Mouse (Mus musculus) thymus, postnatal 4 days (tissue): ENCODE measurements at regions not wholly inside any gene's neighbourhood (a gene's known extent, or its start where the extent isn't known, plus 50 kb on each side); places are given as distances from the start of the nearest gene placed in this dataset.
"Not testable (repeated sequence)": the region's sequence is repeated elsewhere in the genome, so short reads cannot be mapped to it uniquely, and the experiment has no call there.

ENCODE experiments used
- DNase-seq: peaks from one replicate; pipeline ENCODE4 v3.0.0; 2021

GRCm38 (mm10) chr10:19297669-19298068 lies 58.7 kb upstream of the Olig3 start:
- DNase-seq = peak; percentile 75

GRCm38 (mm10) chr10:19295388-19296013 lies 60.8 kb upstream of the Olig3 start:
- no peak for DNase-seq

GRCm38 (mm10) chr10:19291474-19291873 lies 64.9 kb upstream of the Olig3 start:
- DNase-seq = no peak

- not testable (repeated sequence) for DNase-seq
These were observed 65.3 kb upstream of the Olig3 start for GRCm38 (mm10) chr10:19291039-19291438.

- DNase-seq = no peak
These were observed 74.2 kb upstream of the Olig3 start for GRCm38 (mm10) chr10:19282166-19282565.

GRCm38 (mm10) chr10:19281021-19281420 lies 75.3 kb upstream of the Olig3 start:
- DNase-seq = no peak

GRCm38 (mm10) chr10:19278189-19278842 lies 78.0 kb upstream of the Olig3 start:
- no peak for DNase-seq

- no peak for DNase-seq
These were observed 79.1 kb upstream of the Olig3 start for GRCm38 (mm10) chr10:19277103-19277827.

GRCm38 (mm10) chr10:19274985-19275384 lies 81.3 kb upstream of the Olig3 start:
- no peak for DNase-seq

GRCm38 (mm10) chr10:19269418-19269817 lies 86.9 kb upstream of the Olig3 start:
- DNase-seq = no peak

- DNase-seq = peak; percentile 38
These were observed 88.3 kb upstream of the Olig3 start for GRCm38 (mm10) chr10:19268051-19268450.

GRCm38 (mm10) chr10:19240102-19240759 lies 116.1 kb upstream of the Olig3 start:
- peak; percentile 56 for DNase-seq

- no peak for DNase-seq
These were observed 140.1 kb upstream of the Olig3 start for GRCm38 (mm10) chr10:19216240-19216639.

- DNase-seq = no peak
These were observed 146.6 kb upstream of the Olig3 start for GRCm38 (mm10) chr10:19209751-19210150.

GRCm38 (mm10) chr10:19208101-19208722 lies 148.1 kb upstream of the Olig3 start:
- DNase-seq = no peak

GRCm38 (mm10) chr10:19207505-19207904 lies 148.8 kb upstream of the Olig3 start:
- DNase-seq = no peak

- no peak for DNase-seq
These were observed 156.0 kb upstream of the Olig3 start for GRCm38 (mm10) chr10:19200311-19200710.

- DNase-seq = peak; percentile 57
These were observed 160.7 kb upstream of the Olig3 start for GRCm38 (mm10) chr10:19195676-19196075.

- DNase-seq = peak; percentile 58
These were observed 161.7 kb upstream of the Olig3 start for GRCm38 (mm10) chr10:19194646-19195045.

GRCm38 (mm10) chr10:19192971-19193758 lies 163.2 kb upstream of the Olig3 start:
- DNase-seq = no peak

- DNase-seq = peak; percentile 55
These were observed 164.1 kb upstream of the Olig3 start for GRCm38 (mm10) chr10:19192221-19192620.

- DNase-seq = peak; percentile 72
These were observed 168.1 kb upstream of the Olig3 start for GRCm38 (mm10) chr10:19188082-19188742.
